Mouse (Mus musculus) stomach, embryonic 15.5 days (tissue): ENCODE measurements around the gene Tmprss6. TPM values are rescaled to one million over a fixed set of nuclear protein-coding genes. Genes with fewer than 3 reads are reported as not detected.

ENCODE experiments used
- ATAC-seq: fragments of 200-750 bp; cut with Nextera tagmentation; 2 replicates; pipeline ENCODE4 v1.8.0; 2017; ENCODE audit warnings: low read depth, moderate number of reproducible peaks, moderate TSS enrichment; ENCODE audit not compliant: insufficient read depth, low FRiP score
- H3K27ac ChIP-seq: fragments of 300-500 bp; sonication (generic); 2 replicates; pipeline ENCODE4 v1.5.1; 2015; ENCODE audit warnings: mild to moderate bottlenecking, inconsistent platforms
- H3K27me3 ChIP-seq: fragments of 300-500 bp; sonication (generic); replicated peaks from 2 replicates; pipeline ENCODE4 v1.6.1; 2015; ENCODE audit warnings: inconsistent platforms
- H3K36me3 ChIP-seq: fragments of 300-500 bp; sonication (generic); 2 replicates; pipeline ENCODE4 v1.6.1; 2015; ENCODE audit warnings: inconsistent platforms
- H3K4me1 ChIP-seq: fragments of 300-500 bp; sonication (generic); 2 replicates; pipeline ENCODE4 v1.6.1; 2015; ENCODE audit warnings: inconsistent platforms
- H3K4me2 ChIP-seq: fragments of 300-500 bp; sonication (generic); 2 replicates; pipeline ENCODE4 v1.6.1; 2015; ENCODE audit warnings: mild to moderate bottlenecking, inconsistent platforms
- H3K4me3 ChIP-seq: fragments of 300-500 bp; sonication (generic); replicated peaks from 2 replicates; pipeline ENCODE4 v1.5.1; 2015; ENCODE audit warnings: inconsistent platforms
- H3K9ac ChIP-seq: fragments of 300-500 bp; sonication (generic); 2 replicates; pipeline ENCODE4 v1.6.1; 2015; ENCODE audit warnings: inconsistent platforms
- H3K9me3 ChIP-seq: fragments of 300-500 bp; sonication (generic); 2 replicates; pipeline ENCODE4 v1.6.1; 2016; ENCODE audit warnings: inconsistent platforms
- WGBS: fragments of 180-500 bp; shearing (Covaris S2); methylation state at CpG from one replicate; pipeline ENCODE4 v1.1.7; 2015; 5-methylcytosine and 5-hydroxymethylcytosine counted together
- polyA plus RNA-seq: library from polyadenylated mRNA; unstranded; fragments of >200 nt; fragmentation: Nextera tagmentation; extraction: Ambion mirVana; gene quantifications from 2 replicates; pipeline ENCODE4 v1.2.1, GENCODE M21; 2015

Gene Tmprss6
- 0.64 and 1.8 TPM in 2 replicates for polyA plus RNA-seq

- Histone ChIP-seq H3K27me3 (no peaks in the 10 kb centered on the region), H3K27ac (no peak within 1 kb of the TSS), H3K9ac (no peak within 1 kb of the TSS), H3K4me1 (0 out of 2 replicates have a peak, but pooled peaks cover 3% of the 10 kb centered on the region), H3K4me3 (no peak within 1 kb of the TSS), H3K4me2 (no peak within 1 kb of the TSS), H3K9me3 (no peaks in the 10 kb centered on the region), H3K36me3 (no peaks in the 10 kb centered on the region)
- 70% methylated on average over 7 of the region's 7 CpGs for WGBS
- ATAC-seq, result 0 out of 2 replicates have a peak, but pooled peaks have one; percentile 27
Observed at GRCm38 (mm10) chr15:78468379-78468937, at the start of gene Tmprss6. Gene Tmprss6 (minus strand): TSS chr15:78468634.

GRCm38 (mm10) chr15:78518221-78518620, 49.8 kb upstream of the Tmprss6 start:
- 51% methylated on average over 7 of the region's 7 CpGs for WGBS
- H3K4me1 ChIP-seq, result no peaks in the 10 kb centered on the region
- no peak overlapping the region for H3K4me2 ChIP-seq
- H3K27me3 ChIP-seq, result no peaks in the 10 kb centered on the region
- H3K9me3 ChIP-seq, result no peaks in the 10 kb centered on the region
- no peaks in the 10 kb centered on the region for H3K36me3 ChIP-seq
- no peak overlapping the region for H3K27ac ChIP-seq
- ATAC-seq, result no peak
- H3K9ac ChIP-seq, result no peak overlapping the region
- no peak overlapping the region for H3K4me3 ChIP-seq

GRCm38 (mm10) chr15:78515759-78516158, 47.3 kb upstream of the Tmprss6 start:
- ATAC-seq, result no peak
- no peaks in the 10 kb centered on the region for H3K27me3 ChIP-seq
- no peaks in the 10 kb centered on the region for H3K4me1 ChIP-seq
- no peaks in the 10 kb centered on the region for H3K36me3 ChIP-seq
- 70% methylated on average over 6 of the region's 6 CpGs for WGBS
- H3K9ac ChIP-seq, result no peak overlapping the region
- H3K9me3 ChIP-seq, result no peaks in the 10 kb centered on the region
- H3K27ac ChIP-seq, result no peak overlapping the region
- H3K4me2 ChIP-seq, result no peak overlapping the region
- H3K4me3 ChIP-seq, result no peak overlapping the region

- no peaks in the 10 kb centered on the region for H3K9me3 ChIP-seq
- H3K36me3 ChIP-seq, result no peaks in the 10 kb centered on the region
- no peak overlapping the region for H3K4me3 ChIP-seq
- H3K4me2 ChIP-seq, result no peak overlapping the region
- no peak overlapping the region for H3K27ac ChIP-seq
- no peaks in the 10 kb centered on the region for H3K27me3 ChIP-seq
- 0 out of 2 replicates have a peak, but pooled peaks cover 4% of the 10 kb centered on the region for H3K4me1 ChIP-seq
- ATAC-seq, result peak; percentile 23; the same call in 1 of the 2 replicates
- 29% methylated on average over 7 of the region's 7 CpGs for WGBS
- H3K9ac ChIP-seq, result no peak overlapping the region
Observed at GRCm38 (mm10) chr15:78514393-78515146, 46.1 kb upstream of the Tmprss6 start.

GRCm38 (mm10) chr15:78513019-78513418, 44.6 kb upstream of the Tmprss6 start:
- H3K36me3 ChIP-seq, result no peaks in the 10 kb centered on the region
- WGBS, result 80% methylated on average over 14 of the region's 14 CpGs
- no peak overlapping the region for H3K27ac ChIP-seq
- no peak for ATAC-seq
- no peaks in the 10 kb centered on the region for H3K27me3 ChIP-seq
- 0 out of 2 replicates have a peak, but pooled peaks cover 4% of the 10 kb centered on the region for H3K4me1 ChIP-seq
- no peak overlapping the region for H3K4me2 ChIP-seq
- H3K9me3 ChIP-seq, result no peaks in the 10 kb centered on the region
- H3K9ac ChIP-seq, result no peak overlapping the region
- H3K4me3 ChIP-seq, result no peak overlapping the region

- H3K9me3 ChIP-seq, result no peaks in the 10 kb centered on the region
- H3K4me2 ChIP-seq, result no peak overlapping the region
- no peak overlapping the region for H3K27ac ChIP-seq
- WGBS, result 58% methylated on average over 7 of the region's 7 CpGs
- H3K4me1 ChIP-seq, result 0 out of 2 replicates have a peak, but pooled peaks cover 4% of the 10 kb centered on the region
- H3K9ac ChIP-seq, result no peak overlapping the region
- H3K4me3 ChIP-seq, result no peak overlapping the region
- H3K27me3 ChIP-seq, result no peaks in the 10 kb centered on the region
- H3K36me3 ChIP-seq, result no peaks in the 10 kb centered on the region
- ATAC-seq, result no peak
Observed at GRCm38 (mm10) chr15:78511951-78512350, 43.5 kb upstream of the Tmprss6 start.

GRCm38 (mm10) chr15:78510736-78511135, 42.3 kb upstream of the Tmprss6 start:
- Histone ChIP-seq H3K27ac (no peak overlapping the region), H3K36me3 (no peaks in the 10 kb centered on the region), H3K4me2 (no peak overlapping the region), H3K4me1 (0 out of 2 replicates have a peak, but pooled peaks cover 4% of the 10 kb centered on the region), H3K27me3 (no peaks in the 10 kb centered on the region), H3K9ac (no peak overlapping the region), H3K9me3 (no peaks in the 10 kb centered on the region), H3K4me3 (no peak overlapping the region)
- 82% methylated on average over 6 of the region's 6 CpGs for WGBS
- ATAC-seq, result no peak

GRCm38 (mm10) chr15:78510121-78510576, 41.7 kb upstream of the Tmprss6 start:
- Histone ChIP-seq H3K4me2 (no peak overlapping the region), H3K27me3 (no peaks in the 10 kb centered on the region), H3K4me3 (no peak overlapping the region), H3K27ac (no peak overlapping the region), H3K9me3 (no peaks in the 10 kb centered on the region), H3K4me1 (0 out of 2 replicates have a peak, but pooled peaks cover 4% of the 10 kb centered on the region), H3K9ac (no peak overlapping the region), H3K36me3 (no peaks in the 10 kb centered on the region)
- WGBS, result 62% methylated on average over 8 of the region's 8 CpGs
- ATAC-seq, result no peak

- Histone ChIP-seq H3K36me3 (no peaks in the 10 kb centered on the region), H3K4me1 (0 out of 2 replicates have a peak, but pooled peaks cover 4% of the 10 kb centered on the region), H3K9ac (no peak overlapping the region), H3K9me3 (no peaks in the 10 kb centered on the region), H3K4me2 (0 out of 2 replicates have a peak overlapping the region, but pooled peaks have one; percentile 3), H3K4me3 (no peak overlapping the region), H3K27ac (no peak overlapping the region), H3K27me3 (no peaks in the 10 kb centered on the region)
- no peak for ATAC-seq
- WGBS, result 48% methylated on average over 12 of the region's 12 CpGs
Observed at GRCm38 (mm10) chr15:78509297-78509899, 41.0 kb upstream of the Tmprss6 start.

- WGBS, result 61% methylated on average over 7 of the region's 7 CpGs
- no peak for ATAC-seq
- no peak overlapping the region for H3K4me3 ChIP-seq
- no peaks in the 10 kb centered on the region for H3K27me3 ChIP-seq
- 0 out of 2 replicates have a peak, but pooled peaks cover 4% of the 10 kb centered on the region for H3K4me1 ChIP-seq
- no peak overlapping the region for H3K27ac ChIP-seq
- H3K9me3 ChIP-seq, result no peaks in the 10 kb centered on the region
- H3K36me3 ChIP-seq, result no peaks in the 10 kb centered on the region
- no peak overlapping the region for H3K9ac ChIP-seq
- no peak overlapping the region for H3K4me2 ChIP-seq
Observed at GRCm38 (mm10) chr15:78508443-78508842, 40.0 kb upstream of the Tmprss6 start.

- H3K27ac ChIP-seq, result no peak overlapping the region
- no peak overlapping the region for H3K4me2 ChIP-seq
- H3K36me3 ChIP-seq, result no peaks in the 10 kb centered on the region
- ATAC-seq, result no peak
- no peaks in the 10 kb centered on the region for H3K9me3 ChIP-seq
- WGBS, result 77% methylated on average over 3 of the region's 3 CpGs
- no peak overlapping the region for H3K9ac ChIP-seq
- no peaks in the 10 kb centered on the region for H3K27me3 ChIP-seq
- 0 out of 2 replicates have a peak, but pooled peaks cover 4% of the 10 kb centered on the region for H3K4me1 ChIP-seq
- H3K4me3 ChIP-seq, result no peak overlapping the region
Observed at GRCm38 (mm10) chr15:78505541-78505940, 37.1 kb upstream of the Tmprss6 start.

- 90% methylated on average over 5 of the region's 5 CpGs for WGBS
- Histone ChIP-seq H3K4me2 (no peak overlapping the region), H3K9ac (no peak overlapping the region), H3K4me1 (0 out of 2 replicates have a peak, but pooled peaks cover under 1% of the 10 kb centered on the region), H3K27ac (no peak overlapping the region), H3K4me3 (no peak overlapping the region), H3K36me3 (no peaks in the 10 kb centered on the region), H3K27me3 (no peaks in the 10 kb centered on the region), H3K9me3 (no peaks in the 10 kb centered on the region)
- no peak for ATAC-seq
Observed at GRCm38 (mm10) chr15:78504816-78505215, 36.4 kb upstream of the Tmprss6 start.
